Mouse (Mus musculus): ENCODE data around the gene Lypd1. TPM values are rescaled to one million over a fixed set of nuclear protein-coding genes. Genes with fewer than 3 reads are reported as not detected.
A peak's percentile ranks its signal among the peaks of the same experiment; 100 is the strongest.

Gene Lypd1
- polyA plus RNA-seq (2015; fragmentation: Nextera tagmentation; extraction: Ambion mirVana) = 31.4 and 39.4 TPM in 2 replicates

DNA sequence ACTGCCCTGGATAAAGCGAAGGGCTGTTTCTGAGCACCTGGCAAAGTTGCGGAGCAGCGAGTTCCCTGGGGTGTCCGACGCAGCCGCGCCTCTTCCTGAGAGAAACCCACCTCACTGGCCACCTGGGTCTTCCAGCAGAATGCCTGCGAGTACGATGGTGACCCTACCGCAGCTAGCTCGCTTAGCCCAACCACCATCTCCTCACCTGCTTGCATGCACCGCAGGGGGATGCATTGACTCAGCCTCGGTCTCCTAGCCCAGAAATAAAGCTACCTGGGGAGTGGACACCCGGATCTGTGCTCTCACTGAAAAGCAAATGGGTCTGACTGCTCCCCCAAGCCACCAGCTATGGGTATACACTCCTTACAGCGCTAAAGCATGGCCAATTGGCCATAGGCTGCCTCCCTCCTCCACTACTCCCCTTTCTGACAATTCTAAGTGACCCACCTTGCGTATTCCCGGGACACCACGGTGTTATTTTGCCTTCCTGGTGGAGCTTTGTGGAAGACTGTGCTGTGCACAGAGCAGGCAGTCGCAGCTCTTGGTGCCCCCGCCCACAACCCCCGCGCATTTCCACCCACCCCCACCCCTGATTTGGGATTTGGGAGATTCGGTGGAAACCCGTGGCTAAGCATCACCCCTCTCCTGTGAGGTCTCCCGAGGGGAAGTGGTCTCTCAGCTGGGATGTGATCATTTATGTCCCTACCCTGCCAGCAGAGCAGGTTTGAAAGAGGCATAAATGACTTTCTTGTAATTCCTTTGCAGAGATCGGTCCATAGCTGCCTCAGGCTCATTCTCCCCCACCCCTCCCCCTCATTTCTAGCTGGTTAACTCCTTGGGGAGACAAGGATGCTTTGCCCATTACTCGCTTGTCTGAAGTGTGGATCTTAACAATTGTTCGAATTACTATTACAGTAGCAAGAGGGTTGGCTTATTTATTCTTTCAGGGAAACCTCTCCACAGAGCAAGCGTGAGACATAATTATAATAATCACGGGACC is at the start of gene Lypd1:
Gene Lypd1 (minus strand): TSS at position 501 of the 1,000 bp plus-strand sequence.
- WGBS = 4% methylated on average over 30 of the region's 30 CpGs
- ATAC-seq = no peak
- Histone ChIP-seq H3K4me1 (replicated peaks; ENCODE audit: control insufficient read depth, insufficient read depth, low read length) (peaks cover 30% of the 10 kb centered on the region), H3K27ac (ENCODE audit: low read length) (peak within 1 kb of the TSS; percentile 33; the same call in 1 of the 2 replicates), H3K36me3 (ENCODE audit: control insufficient read depth, insufficient read depth) (no peaks in the 10 kb centered on the region), H3K4me2 (ENCODE audit: low read length) (peak within 1 kb of the TSS; percentile 99), H3K27me3 (replicated peaks; ENCODE audit: control insufficient read depth, insufficient read depth, low read length) (0 out of 2 replicates have a peak, but pooled peaks cover 4% of the 10 kb centered on the region), H3K9me3 (ENCODE audit: control insufficient read depth, low read length) (no peaks in the 10 kb centered on the region), H3K9ac (replicated peaks; ENCODE audit: low read depth, low read length) (peak within 1 kb of the TSS; percentile 64), H3K4me3 (replicated peaks; ENCODE audit: low read length) (peak within 1 kb of the TSS; percentile 64)

DNA sequence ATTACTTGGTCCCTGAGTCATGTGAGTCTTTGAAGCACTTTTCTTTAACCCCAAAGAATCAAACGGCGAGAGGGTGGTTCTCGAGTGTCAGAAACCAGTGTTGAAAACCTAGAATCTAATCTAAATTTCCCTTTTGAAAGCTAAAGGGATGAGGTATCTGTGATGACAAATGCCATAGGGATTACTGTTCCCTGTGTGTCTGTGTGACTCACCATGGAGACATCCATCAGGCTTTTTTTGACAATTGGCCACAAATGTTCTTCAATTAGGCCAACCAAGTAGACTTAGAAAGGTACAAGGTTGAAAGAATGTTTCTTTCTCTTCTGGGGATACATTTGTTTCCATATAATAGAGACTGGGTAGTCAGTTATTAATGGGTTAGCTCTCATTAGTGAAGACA is 38.1 kb upstream of the Lypd1 start:
- H3K27me3 ChIP-seq (replicated peaks; ENCODE audit: control insufficient read depth, insufficient read depth, low read length) = no peaks in the 10 kb centered on the region
- WGBS = 92% methylated on average over 3 of the region's 3 CpGs

DNA sequence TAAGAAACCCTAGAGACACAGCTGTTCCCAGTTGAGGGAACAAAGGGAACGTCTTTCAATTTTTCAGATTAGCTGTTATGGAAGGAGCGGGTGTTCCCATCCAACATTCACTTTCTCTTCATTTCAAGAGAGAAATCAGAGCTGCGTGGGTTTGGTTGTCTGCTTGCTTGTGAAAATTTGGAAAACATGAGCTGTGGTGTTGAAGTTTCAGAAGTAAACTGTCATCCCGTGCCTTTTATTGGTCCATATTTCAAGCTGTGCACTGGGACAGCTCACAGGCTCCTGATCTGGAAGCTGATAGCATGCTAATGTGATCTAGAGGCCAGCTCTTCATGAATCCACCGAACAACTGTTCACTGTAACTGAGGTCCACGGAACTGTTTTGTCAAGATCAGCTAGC is 36.2 kb upstream of the Lypd1 start:
- Histone ChIP-seq H3K27ac (ENCODE audit: low read length) (no peak overlapping the region), H3K27me3 (replicated peaks; ENCODE audit: control insufficient read depth, insufficient read depth, low read length) (no peaks in the 10 kb centered on the region), H3K9ac (replicated peaks; ENCODE audit: low read depth, low read length) (no peak overlapping the region), H3K4me3 (replicated peaks; ENCODE audit: low read length) (no peak overlapping the region), H3K4me1 (replicated peaks; ENCODE audit: control insufficient read depth, insufficient read depth, low read length) (peaks cover 6% of the 10 kb centered on the region; the same call in 1 of the 2 replicates), H3K36me3 (ENCODE audit: control insufficient read depth, insufficient read depth) (no peaks in the 10 kb centered on the region), H3K9me3 (ENCODE audit: control insufficient read depth, low read length) (no peaks in the 10 kb centered on the region), H3K4me2 (ENCODE audit: low read length) (no peak overlapping the region)
- no peak for ATAC-seq
- WGBS = 67% methylated on average over 6 of the region's 6 CpGs

More for the DNA sequence above, 38.1 kb upstream of the Lypd1 start:
- no peak for ATAC-seq
- no peak overlapping the region for H3K27ac ChIP-seq (ENCODE audit: low read length)
- no peaks in the 10 kb centered on the region for H3K9me3 ChIP-seq (ENCODE audit: control insufficient read depth, low read length)
- H3K36me3 ChIP-seq (ENCODE audit: control insufficient read depth, insufficient read depth) = no peaks in the 10 kb centered on the region
- H3K9ac ChIP-seq (replicated peaks; ENCODE audit: low read depth, low read length) = no peak overlapping the region
- H3K4me2 ChIP-seq (ENCODE audit: low read length) = no peak overlapping the region
- peaks cover 2% of the 10 kb centered on the region; the same call in 1 of the 2 replicates for H3K4me1 ChIP-seq (replicated peaks; ENCODE audit: control insufficient read depth, insufficient read depth, low read length)
- no peak overlapping the region for H3K4me3 ChIP-seq (replicated peaks; ENCODE audit: low read length)

DNA sequence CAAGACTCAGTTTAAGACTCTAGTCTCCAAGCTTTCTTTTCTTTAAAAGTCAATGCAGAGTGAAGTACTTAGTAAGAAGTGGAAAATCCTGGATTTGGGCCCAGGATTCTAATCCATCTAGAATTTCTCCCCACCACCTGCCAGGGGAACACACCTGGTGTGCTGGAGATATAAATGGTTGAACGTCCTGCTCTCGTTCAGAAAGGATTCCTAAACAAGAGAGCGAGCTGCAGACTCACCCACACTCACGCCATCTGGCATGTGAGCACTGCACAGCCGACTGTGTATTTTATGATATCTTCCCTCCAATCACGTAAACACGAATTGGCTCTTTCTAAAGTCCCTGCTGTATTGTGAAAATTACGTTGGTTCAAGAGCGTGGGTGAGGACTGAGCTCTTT is 32.2 kb upstream of the Lypd1 start:
- Histone ChIP-seq H3K4me3 (replicated peaks; ENCODE audit: low read length) (no peak overlapping the region), H3K27ac (ENCODE audit: low read length) (no peak overlapping the region), H3K4me2 (ENCODE audit: low read length) (no peak overlapping the region), H3K9ac (replicated peaks; ENCODE audit: low read depth, low read length) (no peak overlapping the region), H3K27me3 (replicated peaks; ENCODE audit: control insufficient read depth, insufficient read depth, low read length) (no peaks in the 10 kb centered on the region), H3K9me3 (ENCODE audit: control insufficient read depth, low read length) (no peaks in the 10 kb centered on the region), H3K4me1 (replicated peaks; ENCODE audit: control insufficient read depth, insufficient read depth, low read length) (peaks cover 6% of the 10 kb centered on the region; the same call in 1 of the 2 replicates), H3K36me3 (ENCODE audit: control insufficient read depth, insufficient read depth) (no peaks in the 10 kb centered on the region)
- WGBS = 45% methylated on average over 9 of the region's 9 CpGs
- peak; percentile 55; the same call in 1 of the 2 replicates for ATAC-seq

DNA sequence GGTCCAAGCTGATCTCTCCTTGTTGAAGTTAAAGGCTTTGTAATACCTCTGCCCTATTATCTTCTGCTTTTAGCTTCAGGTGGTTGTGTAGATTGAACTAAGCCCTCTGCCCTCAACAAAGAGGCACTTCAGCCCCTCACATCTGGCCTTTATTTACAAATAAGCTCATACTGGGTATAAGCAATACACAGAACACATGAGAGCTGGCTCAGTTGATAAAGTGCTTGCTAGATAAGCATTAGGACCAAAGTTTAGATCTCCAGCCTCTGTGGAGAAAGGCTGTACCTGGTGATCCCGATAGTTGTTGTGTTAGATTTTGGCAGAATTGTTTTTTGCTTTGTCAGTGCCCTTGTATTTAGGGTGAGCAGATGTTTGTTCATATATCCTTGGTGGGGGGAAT is 30.4 kb upstream of the Lypd1 start:
- no peak for ATAC-seq
- Histone ChIP-seq H3K27ac (ENCODE audit: low read length) (no peak overlapping the region), H3K9me3 (ENCODE audit: control insufficient read depth, low read length) (no peaks in the 10 kb centered on the region), H3K4me2 (ENCODE audit: low read length) (no peak overlapping the region), H3K36me3 (ENCODE audit: control insufficient read depth, insufficient read depth) (no peaks in the 10 kb centered on the region), H3K9ac (replicated peaks; ENCODE audit: low read depth, low read length) (no peak overlapping the region), H3K27me3 (replicated peaks; ENCODE audit: control insufficient read depth, insufficient read depth, low read length) (no peaks in the 10 kb centered on the region), H3K4me1 (replicated peaks; ENCODE audit: control insufficient read depth, insufficient read depth, low read length) (peaks cover 4% of the 10 kb centered on the region; the same call in 1 of the 2 replicates), H3K4me3 (replicated peaks; ENCODE audit: low read length) (no peak overlapping the region)
- 94% methylated on average over 1 of the region's 1 CpGs for WGBS

DNA sequence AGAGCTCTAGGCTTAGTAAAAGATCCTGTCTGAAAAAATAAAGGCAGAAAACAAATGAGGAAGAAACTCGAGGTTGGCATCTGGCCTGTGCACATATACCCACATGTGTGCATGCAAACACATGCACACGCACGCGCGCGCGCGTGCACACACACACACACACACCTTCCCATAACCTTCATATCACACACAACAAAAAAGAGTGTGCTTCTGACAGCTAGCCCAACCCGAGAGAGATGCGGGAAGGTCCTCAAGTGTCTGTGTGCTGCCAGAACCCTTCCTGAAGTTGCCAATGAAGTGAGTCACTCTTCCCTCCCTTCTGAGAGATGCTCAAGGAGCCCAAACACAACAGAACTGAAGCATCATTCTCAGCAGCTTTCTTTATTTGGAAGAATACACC is 12.6 kb upstream of the Lypd1 start:
- no peaks in the 10 kb centered on the region; the same call in 1 of the 2 replicates for H3K9me3 ChIP-seq (ENCODE audit: control insufficient read depth, low read length)
- H3K27me3 ChIP-seq (replicated peaks; ENCODE audit: control insufficient read depth, insufficient read depth, low read length) = no peaks in the 10 kb centered on the region
- no peaks in the 10 kb centered on the region for H3K36me3 ChIP-seq (ENCODE audit: control insufficient read depth, insufficient read depth)
- WGBS = 91% methylated on average over 10 of the region's 10 CpGs
- H3K4me3 ChIP-seq (replicated peaks; ENCODE audit: low read length) = no peak overlapping the region
- no peak overlapping the region for H3K9ac ChIP-seq (replicated peaks; ENCODE audit: low read depth, low read length)
- H3K4me1 ChIP-seq (replicated peaks; ENCODE audit: control insufficient read depth, insufficient read depth, low read length) = no peaks in the 10 kb centered on the region
- no peak overlapping the region for H3K27ac ChIP-seq (ENCODE audit: low read length)
- H3K4me2 ChIP-seq (ENCODE audit: low read length) = no peak overlapping the region
- ATAC-seq = no peak

DNA sequence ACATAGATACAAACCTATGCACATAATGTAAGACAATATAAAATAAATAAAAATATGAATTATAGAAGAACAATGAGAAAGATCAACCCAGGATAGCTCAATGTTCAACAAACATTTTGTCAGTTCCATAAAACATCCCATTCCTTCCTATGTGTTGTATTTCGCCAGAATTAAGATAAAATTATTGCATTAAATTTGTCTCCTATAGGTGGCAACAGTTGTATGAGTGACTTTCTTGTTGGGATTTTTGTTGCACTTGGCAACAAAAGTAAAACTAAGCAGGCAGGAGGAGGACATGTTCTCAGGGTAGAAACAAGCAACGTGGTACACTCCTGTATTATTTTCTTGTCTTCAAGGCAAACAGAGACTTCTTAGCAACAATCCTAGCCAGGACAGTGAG is 10.2 kb upstream of the Lypd1 start:
- 59% methylated on average over 2 of the region's 2 CpGs for WGBS
- H3K27ac ChIP-seq (ENCODE audit: low read length) = no peak overlapping the region
- no peaks in the 10 kb centered on the region for H3K9me3 ChIP-seq (ENCODE audit: control insufficient read depth, low read length)
- no peak overlapping the region for H3K4me3 ChIP-seq (replicated peaks; ENCODE audit: low read length)
- no peaks in the 10 kb centered on the region for H3K27me3 ChIP-seq (replicated peaks; ENCODE audit: control insufficient read depth, insufficient read depth, low read length)
- no peak overlapping the region for H3K9ac ChIP-seq (replicated peaks; ENCODE audit: low read depth, low read length)
- no peak for ATAC-seq
- no peaks in the 10 kb centered on the region for H3K36me3 ChIP-seq (ENCODE audit: control insufficient read depth, insufficient read depth)
- H3K4me2 ChIP-seq (ENCODE audit: low read length) = no peak overlapping the region
- H3K4me1 ChIP-seq (replicated peaks; ENCODE audit: control insufficient read depth, insufficient read depth, low read length) = no peaks in the 10 kb centered on the region

DNA sequence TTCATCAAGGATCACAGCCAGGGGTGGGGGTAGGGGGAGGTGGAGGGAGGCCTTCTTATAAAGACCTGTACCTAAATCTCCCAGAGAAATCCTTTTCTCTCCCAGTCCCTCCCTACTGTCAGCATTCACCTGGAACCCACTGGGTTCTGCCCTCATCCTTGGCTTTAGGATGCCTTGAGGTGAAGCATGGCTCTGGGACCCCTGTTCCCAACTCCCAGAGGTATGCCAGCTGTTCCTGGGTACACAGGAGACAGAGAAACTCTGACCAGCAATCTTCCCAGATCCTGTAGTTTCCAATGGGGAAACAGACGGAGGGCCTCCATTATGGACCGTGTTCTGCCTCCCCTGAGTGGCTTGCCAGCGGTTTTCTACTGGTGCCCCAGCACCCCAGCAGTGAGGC is 7.8 kb upstream of the Lypd1 start:
- H3K27ac ChIP-seq (ENCODE audit: low read length) = no peak overlapping the region
- no peaks in the 10 kb centered on the region for H3K9me3 ChIP-seq (ENCODE audit: control insufficient read depth, low read length)
- 96% methylated on average over 3 of the region's 3 CpGs for WGBS
- H3K4me3 ChIP-seq (replicated peaks; ENCODE audit: low read length) = no peak overlapping the region
- no peaks in the 10 kb centered on the region for H3K36me3 ChIP-seq (ENCODE audit: control insufficient read depth, insufficient read depth)
- no peak overlapping the region for H3K4me2 ChIP-seq (ENCODE audit: low read length)
- no peak for ATAC-seq
- H3K9ac ChIP-seq (replicated peaks; ENCODE audit: low read depth, low read length) = no peak overlapping the region
- no peaks in the 10 kb centered on the region for H3K27me3 ChIP-seq (replicated peaks; ENCODE audit: control insufficient read depth, insufficient read depth, low read length)
- no peaks in the 10 kb centered on the region for H3K4me1 ChIP-seq (replicated peaks; ENCODE audit: control insufficient read depth, insufficient read depth, low read length)

DNA sequence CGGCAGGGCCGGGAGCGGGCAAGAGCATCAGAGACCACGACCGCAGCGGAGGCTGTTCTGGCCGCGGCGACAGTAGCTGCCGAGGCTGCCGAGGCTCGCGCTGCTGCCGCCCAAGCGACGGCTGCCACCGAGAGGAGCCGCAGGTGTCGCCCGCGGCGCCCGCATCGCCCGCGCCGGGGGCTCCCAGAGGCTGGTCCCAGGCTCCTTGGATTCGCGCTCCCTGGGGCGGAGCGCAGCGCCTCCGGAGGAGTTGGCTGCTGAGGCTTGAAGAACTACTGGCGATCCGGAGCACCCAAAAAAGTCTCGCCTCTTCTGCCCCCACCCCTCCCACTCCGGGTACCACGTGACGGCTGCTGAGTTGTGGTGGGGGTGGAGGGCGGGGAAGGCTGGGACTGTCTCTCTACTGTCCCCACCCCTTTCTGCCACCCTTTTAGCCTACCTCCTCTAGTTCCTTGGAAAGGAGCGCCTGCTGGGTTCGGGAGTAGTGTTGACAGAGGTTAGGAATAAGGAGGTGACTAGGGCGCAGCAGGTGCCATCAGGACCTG is 928 bp downstream of the Lypd1 start:
- under 1% methylated on average over 42 of the region's 43 CpGs for WGBS
- Histone ChIP-seq H3K9ac (replicated peaks; ENCODE audit: low read depth, low read length) (peak overlapping the region; percentile 64), H3K4me3 (replicated peaks; ENCODE audit: low read length) (peak overlapping the region; percentile 64)

More for the DNA sequence above, 928 bp downstream of the Lypd1 start:
- peaks cover 30% of the 10 kb centered on the region for H3K4me1 ChIP-seq (replicated peaks; ENCODE audit: control insufficient read depth, insufficient read depth, low read length)
- H3K36me3 ChIP-seq (ENCODE audit: control insufficient read depth, insufficient read depth) = no peaks in the 10 kb centered on the region
- peak overlapping the region; percentile 33 for H3K27ac ChIP-seq (ENCODE audit: low read length)
- no peaks in the 10 kb centered on the region for H3K9me3 ChIP-seq (ENCODE audit: control insufficient read depth, low read length)
- peak overlapping the region; percentile 99 for H3K4me2 ChIP-seq (ENCODE audit: low read length)
- H3K27me3 ChIP-seq (replicated peaks; ENCODE audit: control insufficient read depth, insufficient read depth, low read length) = 0 out of 2 replicates have a peak, but pooled peaks cover 4% of the 10 kb centered on the region
- peak; percentile 69 for ATAC-seq

Measured in forebrain, embryonic 16.5 days (tissue).